Mouse (Mus musculus) frontal cortex, postnatal 14 days (tissue): ENCODE measurements around the gene Smg6.

Experiments
- DNase-seq, 2 experiments: peaks; one replicate each; pipeline ENCODE4 v3.0.0; 2022; ENCODE audit warnings: low spot score in 2 of 2

Gene Smg6

DNA sequence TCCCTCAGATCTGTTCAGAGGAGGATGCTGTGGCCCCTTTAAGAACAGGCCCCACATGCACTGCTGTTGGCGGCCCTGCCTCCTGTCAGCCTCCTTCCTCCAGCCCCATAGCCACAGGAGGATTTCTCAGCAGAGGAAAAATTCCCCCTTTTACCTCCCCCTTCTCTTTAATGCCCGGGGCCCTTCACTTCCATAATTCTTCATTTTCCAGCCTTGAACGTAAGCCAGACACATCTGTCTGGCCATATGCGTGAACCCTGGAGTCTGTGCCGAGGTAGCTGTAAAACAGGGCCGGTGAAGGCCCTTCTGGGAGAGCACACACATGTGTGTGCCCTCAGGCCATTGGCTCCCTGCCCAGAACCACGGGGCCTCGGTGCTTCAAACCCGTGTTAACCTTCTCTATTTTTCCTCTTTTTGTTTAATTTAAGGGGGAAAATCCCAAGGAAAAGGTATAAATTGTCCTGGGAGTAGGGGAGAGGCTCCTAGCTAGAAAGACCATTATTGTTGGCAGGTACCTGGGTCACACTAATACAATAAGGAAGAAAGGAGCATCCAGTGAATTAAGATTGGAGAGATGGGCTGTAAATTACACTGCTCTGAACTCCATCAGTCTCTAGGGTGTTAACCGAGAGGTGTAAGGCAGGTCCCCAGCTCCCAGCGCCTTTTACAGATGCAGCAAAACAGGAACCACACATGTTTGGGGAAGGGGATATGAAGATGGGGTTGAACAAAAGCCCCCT, 221.7 kb downstream of the Smg6 start:
- no peak for DNase-seq

GRCm38 (mm10) chr11:75147846-75148168, 222.2 kb downstream of the Smg6 start:
- no peak for DNase-seq

GRCm38 (mm10) chr11:75148332-75149035, 222.9 kb downstream of the Smg6 start:
- no peak for DNase-seq

GRCm38 (mm10) chr11:75150346-75150745, 224.7 kb downstream of the Smg6 start:
- no peak for DNase-seq

- no peak for DNase-seq
Observed at GRCm38 (mm10) chr11:75152603-75153557, 227.3 kb downstream of the Smg6 start.

- DNase-seq = no peak
Observed at GRCm38 (mm10) chr11:75154053-75154585, 228.5 kb downstream of the Smg6 start.

- no peak for DNase-seq
Observed at GRCm38 (mm10) chr11:75155985-75156384, 230.4 kb downstream of the Smg6 start.

- DNase-seq = no peak
Observed at GRCm38 (mm10) chr11:75156416-75156815, 230.8 kb downstream of the Smg6 start.

DNA sequence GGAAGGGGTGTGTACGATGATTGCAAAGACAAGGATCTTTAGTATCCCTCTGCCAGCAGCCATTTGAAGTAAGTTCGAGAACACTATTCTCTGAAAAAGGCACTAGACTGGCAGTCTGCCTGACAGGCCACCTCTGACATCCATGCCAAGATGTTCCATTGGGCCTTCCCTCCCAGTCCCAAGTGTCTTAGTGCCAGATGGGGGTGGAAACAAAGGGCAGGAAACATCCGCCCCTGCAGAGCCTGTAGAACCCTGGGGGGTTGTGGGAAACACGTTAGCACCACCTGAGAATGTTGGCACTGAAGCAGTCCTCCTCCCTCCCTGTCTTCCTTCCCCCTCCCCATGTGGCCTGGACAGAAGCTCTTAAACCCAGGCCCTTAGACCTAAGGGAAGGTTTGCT, 231.4 kb downstream of the Smg6 start:
- DNase-seq = no peak

- no peak for DNase-seq
Observed at GRCm38 (mm10) chr11:75157901-75158300, 232.3 kb downstream of the Smg6 start.

DNA sequence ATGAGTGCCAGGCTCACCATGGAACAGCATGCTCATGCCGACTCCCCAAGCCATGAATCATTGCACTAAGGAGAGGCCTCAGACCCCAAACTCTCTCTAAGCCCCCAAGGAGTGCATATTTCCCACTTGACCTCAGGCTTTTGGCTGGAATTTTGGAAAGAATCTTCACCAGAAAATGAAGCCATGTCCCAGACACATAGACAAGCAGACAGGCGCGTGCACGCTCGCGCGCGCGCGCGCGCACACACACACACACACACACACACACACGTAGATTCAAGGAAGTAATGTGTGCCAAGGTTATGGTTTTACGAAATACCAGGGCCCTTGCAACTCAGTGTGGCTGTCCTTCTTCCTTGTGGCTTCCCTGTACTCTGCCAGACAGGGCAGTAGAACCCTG, 232.8 kb downstream of the Smg6 start:
- DNase-seq = no peak

GRCm38 (mm10) chr11:75159564-75159963, 233.9 kb downstream of the Smg6 start:
- no peak for DNase-seq

DNA sequence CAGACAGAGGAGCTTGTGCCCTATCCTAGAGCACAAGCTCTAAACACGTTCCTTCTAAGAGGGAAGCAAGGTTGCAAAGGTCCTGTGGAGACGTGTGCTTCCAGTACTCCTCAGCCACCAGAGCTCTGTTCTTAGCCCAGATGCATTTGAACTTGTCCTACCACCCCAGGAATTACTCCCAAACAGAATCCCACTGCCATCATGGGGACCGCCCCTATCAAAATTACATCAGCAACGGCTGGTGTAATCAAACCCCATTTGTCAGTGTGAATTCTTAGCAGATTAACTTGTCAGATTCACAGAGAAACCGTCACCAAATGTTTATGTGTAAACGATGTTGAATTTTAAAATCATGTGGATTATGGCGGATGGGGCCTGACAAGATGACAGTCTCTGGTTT, 235.3 kb downstream of the Smg6 start:
- DNase-seq = no peak

- DNase-seq = no peak
Observed at GRCm38 (mm10) chr11:75161417-75162008, 235.9 kb downstream of the Smg6 start.

- DNase-seq = no peak
Observed at GRCm38 (mm10) chr11:75162591-75163080, 237.0 kb downstream of the Smg6 start.

DNA sequence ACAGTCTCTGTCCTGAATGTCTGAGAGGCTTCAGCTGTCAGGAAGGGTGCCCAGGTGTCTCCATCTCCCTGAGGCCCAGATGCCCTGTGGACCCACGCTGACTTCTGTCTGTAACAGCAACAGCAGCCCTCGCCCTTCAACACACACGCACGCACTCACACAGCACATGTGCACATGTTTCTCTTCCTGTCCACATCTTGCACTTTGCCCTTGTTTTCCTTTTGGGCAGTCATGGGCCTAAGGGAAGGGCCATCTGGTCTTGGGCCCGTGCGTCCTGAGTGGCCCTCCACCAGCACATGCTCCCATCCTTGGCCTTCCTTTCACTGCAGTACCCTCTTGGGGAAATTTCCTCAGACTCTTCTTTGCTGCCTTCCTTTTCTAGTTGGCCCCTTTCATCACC, 237.8 kb downstream of the Smg6 start:
- DNase-seq = no peak

DNA sequence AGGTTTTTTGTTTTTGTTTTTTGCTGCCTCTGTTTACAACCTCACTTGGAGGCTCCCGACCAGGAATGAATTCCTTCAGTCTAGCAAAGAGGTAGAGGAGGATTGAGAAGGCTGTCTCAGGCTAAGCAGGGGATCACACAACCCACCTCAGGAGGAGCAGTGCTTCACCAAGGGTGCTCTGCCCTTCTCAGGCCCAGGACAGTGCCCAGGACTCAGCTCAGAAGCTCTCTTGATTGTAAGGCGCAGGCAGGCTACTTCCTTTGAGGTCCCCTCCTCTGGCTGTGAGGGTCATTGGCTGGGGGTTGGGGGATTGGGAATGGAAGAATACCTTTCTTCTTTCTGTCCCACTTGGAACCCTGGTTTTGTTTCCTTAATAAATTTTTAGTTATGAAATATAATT, 238.4 kb downstream of the Smg6 start:
- no peak for DNase-seq

DNA sequence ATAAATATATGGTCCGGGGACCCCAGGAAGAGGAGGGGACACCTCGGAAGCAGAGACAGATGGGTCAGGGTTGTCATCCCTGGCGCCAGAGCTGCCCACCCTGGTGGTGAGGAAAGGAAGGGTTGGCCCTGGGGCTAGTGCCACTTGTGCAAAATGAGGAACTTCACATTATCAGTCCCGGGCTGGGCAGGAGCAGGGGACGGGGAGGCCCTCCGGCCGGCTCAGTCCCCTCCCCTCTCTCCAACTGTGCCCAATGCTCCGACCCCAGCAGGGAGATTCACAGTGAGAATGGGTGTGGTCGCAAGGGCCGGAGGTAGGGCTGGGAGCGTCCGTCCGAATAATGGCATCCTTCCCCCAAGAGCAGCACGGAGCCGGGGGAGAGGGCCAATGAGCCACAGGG, 239.1 kb downstream of the Smg6 start:
- DNase-seq = no peak

- peak in 1 of 2 experiments; percentile 69 for DNase-seq
Observed at GRCm38 (mm10) chr11:75165441-75166192, 240.0 kb downstream of the Smg6 start.

GRCm38 (mm10) chr11:75166193-75166842, 240.7 kb downstream of the Smg6 start:
- no peak for DNase-seq
